ENCODE assay signal across 11 mouse cellular contexts in genomic region chr1:147309246-147309645, GRCm38 (mm10).
DNase-seq lines count a peak whose midpoint lies in the region; ATAC-seq lines count a peak whose summit lies in the region.
"Had no signal": no experiment of that assay in that cellular context is flagged by ENCODE, and none has a peak within 500 bp of the region (broad histone marks: within the 10 kb centered on the region; RNA-seq: fewer than 3 reads in every experiment).

No protein-coding gene starts in this region.

- H3K36me3 ChIP-seq in embryonic facial prominence, embryonic 14.5 days (ENCODE audit: control insufficient read depth, insufficient read depth, low read length): no peaks in the 10 kb centered on the region
- H3K36me3 ChIP-seq in embryonic facial prominence, embryonic 10.5 days (replicated peaks): no peaks in the 10 kb centered on the region
- H3K36me3 ChIP-seq in midbrain, embryonic 14.5 days (ENCODE audit: control insufficient read depth, insufficient read depth, low read length): no peaks in the 10 kb centered on the region
- H3K36me3 ChIP-seq in midbrain, embryonic 15.5 days (replicated peaks): no peaks in the 10 kb centered on the region
- H3K36me3 ChIP-seq: intestine, embryonic 15.5 days had no signal

- H3K9me3 ChIP-seq in embryonic facial prominence, embryonic 14.5 days (ENCODE audit: control insufficient read depth, low read length): no peaks in the 10 kb centered on the region
- no peaks in the 10 kb centered on the region for H3K9me3 ChIP-seq in embryonic facial prominence, embryonic 10.5 days
- H3K9me3 ChIP-seq in midbrain, embryonic 14.5 days (ENCODE audit: control insufficient read depth, low read length): no peaks in the 10 kb centered on the region
- H3K9me3 ChIP-seq in midbrain, embryonic 15.5 days: no peaks in the 10 kb centered on the region
- H3K9me3 ChIP-seq: intestine, embryonic 15.5 days had no signal

- no peak overlapping the region for H3K9ac ChIP-seq in embryonic facial prominence, embryonic 14.5 days (ENCODE audit: low read depth, low read length)
- no peak overlapping the region for H3K9ac ChIP-seq in midbrain, embryonic 14.5 days (replicated peaks; ENCODE audit: low read length)
- H3K9ac ChIP-seq in midbrain, embryonic 15.5 days: no peak overlapping the region
- H3K9ac ChIP-seq: intestine, embryonic 15.5 days had no signal

- no peaks in the 10 kb centered on the region for H3K27me3 ChIP-seq in embryonic facial prominence, embryonic 14.5 days (replicated peaks; ENCODE audit: control insufficient read depth, insufficient read depth, low read length)
- H3K27me3 ChIP-seq in embryonic facial prominence, embryonic 10.5 days (replicated peaks; ENCODE audit: low read depth, poor library complexity, severe bottlenecking): no peaks in the 10 kb centered on the region
- no peaks in the 10 kb centered on the region for H3K27me3 ChIP-seq in midbrain, embryonic 14.5 days (ENCODE audit: control insufficient read depth, insufficient read depth, low read length)
- no peaks in the 10 kb centered on the region for H3K27me3 ChIP-seq in midbrain, embryonic 15.5 days (replicated peaks)
- H3K27me3 ChIP-seq: intestine, embryonic 15.5 days; Patski had no signal

- H3K4me3 ChIP-seq in embryonic facial prominence, embryonic 14.5 days (ENCODE audit: low read depth, low read length): no peak overlapping the region
- no peak overlapping the region for H3K4me3 ChIP-seq in embryonic facial prominence, embryonic 10.5 days
- no peak overlapping the region for H3K4me3 ChIP-seq in midbrain, embryonic 14.5 days (replicated peaks; ENCODE audit: low read depth, low read length)
- no peak overlapping the region for H3K4me3 ChIP-seq in midbrain, embryonic 15.5 days
- H3K4me3 ChIP-seq: intestine, embryonic 15.5 days had no signal

- no peak overlapping the region for H3K4me2 ChIP-seq in embryonic facial prominence, embryonic 14.5 days (ENCODE audit: low read depth, low read length)
- no peak overlapping the region for H3K4me2 ChIP-seq in midbrain, embryonic 14.5 days (ENCODE audit: low read length)
- H3K4me2 ChIP-seq in midbrain, embryonic 15.5 days: no peak overlapping the region
- H3K4me2 ChIP-seq: intestine, embryonic 15.5 days had no signal

- WGBS in embryonic facial prominence, embryonic 14.5 days: 56% methylated on average over 1 of the region's 1 CpGs
- 93% methylated on average over 1 of the region's 1 CpGs for WGBS in embryonic facial prominence, embryonic 10.5 days
- 85% methylated on average over 1 of the region's 1 CpGs for WGBS in midbrain, embryonic 14.5 days
- 53% methylated on average over 1 of the region's 1 CpGs for WGBS in midbrain, embryonic 15.5 days

- H3K4me1 ChIP-seq in embryonic facial prominence, embryonic 14.5 days (ENCODE audit: control insufficient read depth, insufficient read depth, low read length): no peaks in the 10 kb centered on the region
- no peaks in the 10 kb centered on the region for H3K4me1 ChIP-seq in embryonic facial prominence, embryonic 10.5 days
- no peaks in the 10 kb centered on the region for H3K4me1 ChIP-seq in midbrain, embryonic 14.5 days (ENCODE audit: control insufficient read depth, insufficient read depth, low read length)
- no peaks in the 10 kb centered on the region for H3K4me1 ChIP-seq in midbrain, embryonic 15.5 days
- H3K4me1 ChIP-seq: intestine, embryonic 15.5 days had no signal

- ATAC-seq in embryonic facial prominence, embryonic 14.5 days (ENCODE audit: low read depth): no peak
- ATAC-seq in midbrain, embryonic 14.5 days (ENCODE audit: low FRiP score, low TSS enrichment): no peak
- ATAC-seq in midbrain, embryonic 15.5 days (replicated peaks): no peak
- ATAC-seq: intestine, embryonic 15.5 days; Patski had no signal

- DNase-seq in embryonic facial prominence, embryonic 14.5 days (ENCODE audit: low spot score): peak; percentile 28
- no peak for DNase-seq in embryonic facial prominence, embryonic 10.5 days (ENCODE audit: low spot score)
- DNase-seq in midbrain, embryonic 14.5 days: peak; percentile 29
- peak; percentile 13 to 80 for DNase-seq in layer of hippocampus, adult 18-20 months (ENCODE audit: low spot score in 2 of 2)
- peak; percentile 3 for DNase-seq in right cerebral cortex, postnatal 4 days
- DNase-seq in ovary, postnatal 36 days (ENCODE audit: low spot score): no peak
- no peak for DNase-seq in thymus, adult 18-20 months
- DNase-seq: adrenal gland, postnatal 25 days had no signal

- no peak overlapping the region for H3K27ac ChIP-seq in embryonic facial prominence, embryonic 14.5 days (replicated peaks; ENCODE audit: low read depth, low read length)
- no peak overlapping the region for H3K27ac ChIP-seq in embryonic facial prominence, embryonic 10.5 days (replicated peaks)
- no peak overlapping the region for H3K27ac ChIP-seq in midbrain, embryonic 14.5 days (replicated peaks; ENCODE audit: low read depth, low read length)
- H3K27ac ChIP-seq in midbrain, embryonic 15.5 days: no peak overlapping the region
- H3K27ac ChIP-seq: intestine, embryonic 15.5 days had no signal

Comparison
In these comparisons a context has a peak if more than half of its experiments do, and no peak if none do; other contexts are left out.
1. DNase-seq: peak in embryonic facial prominence, embryonic 14.5 days (single experiment), midbrain, embryonic 14.5 days (single experiment), layer of hippocampus, adult 18-20 months (2 of 2) and right cerebral cortex, postnatal 4 days (single experiment); none in embryonic facial prominence, embryonic 10.5 days (single experiment), ovary, postnatal 36 days (single experiment) and thymus, adult 18-20 months (0 of 2).